Mouse (Mus musculus) forebrain, postnatal 0 days (tissue): Measurements from ENCODE around the gene Cope. TPM values are rescaled to one million over a fixed set of nuclear protein-coding genes. Genes with fewer than 3 reads are reported as not detected.

Experiments used
- ATAC-seq: fragments of 200-750 bp; cut with Nextera tagmentation; 2 replicates; pipeline ENCODE4 v1.8.0; 2017; ENCODE audit warnings: mild to moderate bottlenecking, moderate library complexity
- DNase-seq: peaks from one replicate; pipeline ENCODE4 v3.0.0-alpha.2; 2015
- H3K27ac ChIP-seq: fragments of 300-500 bp; sonication (generic); 2 replicates; pipeline ENCODE4 v1.5.1; 2014; ENCODE audit warnings: low read depth, mild to moderate bottlenecking, antibody characterized with exemption, low read length, moderate library complexity, mixed read lengths
- H3K27me3 ChIP-seq: fragments of 300-500 bp; sonication (generic); 2 replicates; pipeline ENCODE4 v1.6.1; 2014; ENCODE audit warnings: mild to moderate bottlenecking, low read length, mixed read lengths; ENCODE audit not compliant: insufficient read depth
- H3K36me3 ChIP-seq: fragments of 300-500 bp; sonication (generic); 2 replicates; pipeline ENCODE4 v1.6.1; 2014; ENCODE audit warnings: mild to moderate bottlenecking, moderate library complexity; ENCODE audit not compliant: insufficient read depth
- H3K4me1 ChIP-seq: fragments of 300-500 bp; sonication (generic); 2 replicates; pipeline ENCODE4 v1.6.1; 2014; ENCODE audit warnings: antibody characterized with exemption; ENCODE audit not compliant: insufficient read depth
- H3K4me2 ChIP-seq: fragments of 300-500 bp; sonication (generic); 2 replicates; pipeline ENCODE4 v1.6.1; 2014; ENCODE audit warnings: low read depth, mild to moderate bottlenecking, moderate library complexity
- H3K4me3 ChIP-seq: fragments of 300-500 bp; sonication (generic); 2 replicates; pipeline ENCODE4 v1.5.1; 2014; ENCODE audit warnings: low read depth, low read length, mixed read lengths
- H3K9ac ChIP-seq: fragments of 300-500 bp; sonication (generic); 2 replicates; pipeline ENCODE4 v1.6.1; 2014; ENCODE audit warnings: mild to moderate bottlenecking
- H3K9me3 ChIP-seq: fragments of 300-500 bp; sonication (generic); 2 replicates; pipeline ENCODE4 v1.6.1; 2016; ENCODE audit warnings: low read length
- CTCF ChIP-seq: sonication (generic); IDR thresholded peaks from 2 replicates; pipeline ENCODE4 v1.5.1; 2016; ENCODE audit warnings: antibody characterized with exemption, control low read depth, low read depth
- WGBS: fragments of 180-500 bp; shearing (Covaris S2); extraction: QIAGEN DNeasy Blood & Tissue Kit; methylation state at CpG from one replicate; pipeline ENCODE4 v1.1.7; 2014; 5-methylcytosine and 5-hydroxymethylcytosine counted together
- polyA plus RNA-seq: library from polyadenylated mRNA; unstranded; fragments of >200 nt; fragmentation: Nextera tagmentation; extraction: Ambion mirVana; gene quantifications from 2 replicates; pipeline ENCODE4 v1.2.1, GENCODE M21; 2015
- total RNA-seq: library from RNA; depleted of rRNA; stranded (reverse); fragments of >200 nt; gene quantifications from 2 replicates; pipeline ENCODE4 v1.2.3, GENCODE M21; 2014; rRNA removed

The Cope gene
- total RNA-seq (86.6 and 110 TPM in 2 replicates), polyA plus RNA-seq (259 and 296 TPM in 2 replicates)

- H3K9ac ChIP-seq = peak within 1 kb of the TSS; percentile 70
- no peak for TF ChIP-seq CTCF
- peak; percentile 97 for DNase-seq
- H3K27me3 ChIP-seq = no peaks in the 10 kb centered on the region
- H3K4me2 ChIP-seq = peak within 1 kb of the TSS; percentile 88
- peak within 1 kb of the TSS; percentile 76 for H3K4me3 ChIP-seq
- H3K36me3 ChIP-seq = peaks cover 47% of the 10 kb centered on the region
- H3K27ac ChIP-seq = peak within 1 kb of the TSS; percentile 58
- no peaks in the 10 kb centered on the region for H3K9me3 ChIP-seq
- peak; percentile 96 for ATAC-seq
- under 1% methylated on average over 40 of the region's 40 CpGs for WGBS
- H3K4me1 ChIP-seq = peaks cover 13% of the 10 kb centered on the region
Observed at GRCm38 (mm10) chr8:70302358-70302890, at the start of gene Cope, which contains the start of gene Ddx49. Gene Cope, plus strand, starts transcription at chr8:70302518. Gene Ddx49, minus strand, starts transcription at chr8:70302489.

DNA sequence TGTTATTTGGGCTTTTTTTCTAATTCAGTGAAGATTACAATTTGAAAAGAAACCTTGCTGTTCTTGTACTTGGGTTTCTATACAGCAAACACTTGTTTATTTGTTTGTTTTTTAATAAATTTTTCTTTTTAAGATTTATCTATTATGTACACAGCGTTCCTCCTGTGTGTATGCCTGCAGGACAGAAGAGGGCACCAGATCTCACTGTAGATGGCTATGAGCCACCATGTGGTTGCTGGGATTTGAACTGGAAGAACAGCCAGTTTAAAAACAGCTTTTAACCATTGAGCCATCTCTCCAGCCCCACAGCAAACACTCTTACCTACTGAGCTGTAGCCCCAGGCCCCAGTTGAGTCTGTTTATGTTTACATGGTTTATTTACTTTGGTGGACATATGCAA lies 47.7 kb upstream of the Cope start:
- H3K9me3 ChIP-seq = no peaks in the 10 kb centered on the region
- peaks cover 96% of the 10 kb centered on the region for H3K36me3 ChIP-seq
- H3K9ac ChIP-seq = no peak overlapping the region
- H3K4me1 ChIP-seq = no peaks in the 10 kb centered on the region
- 76% methylated on average over 1 of the region's 1 CpGs for WGBS
- DNase-seq (no peak), ATAC-seq (no peak; the same call in 1 of the 2 replicates)
- H3K27me3 ChIP-seq = no peaks in the 10 kb centered on the region
- no peak overlapping the region for H3K27ac ChIP-seq
- H3K4me2 ChIP-seq = no peak overlapping the region
- no peak overlapping the region for H3K4me3 ChIP-seq
- peak; percentile 30; the same call in 1 of the 2 replicates for TF ChIP-seq CTCF

GRCm38 (mm10) chr8:70257456-70257855 lies 44.9 kb upstream of the Cope start:
- ATAC-seq (no peak), DNase-seq (no peak)
- TF ChIP-seq CTCF = no peak
- Histone ChIP-seq H3K27ac (no peak overlapping the region), H3K4me1 (no peaks in the 10 kb centered on the region), H3K9me3 (no peaks in the 10 kb centered on the region), H3K4me2 (no peak overlapping the region), H3K36me3 (peaks cover 96% of the 10 kb centered on the region), H3K9ac (no peak overlapping the region), H3K4me3 (no peak overlapping the region), H3K27me3 (no peaks in the 10 kb centered on the region)
- WGBS = 83% methylated on average over 3 of the region's 3 CpGs

- Histone ChIP-seq H3K36me3 (peaks cover 96% of the 10 kb centered on the region), H3K9ac (no peak overlapping the region), H3K4me2 (no peak overlapping the region), H3K27me3 (no peaks in the 10 kb centered on the region), H3K9me3 (no peaks in the 10 kb centered on the region), H3K27ac (no peak overlapping the region), H3K4me3 (no peak overlapping the region), H3K4me1 (no peaks in the 10 kb centered on the region)
- TF ChIP-seq CTCF = no peak
- WGBS = 85% methylated on average over 5 of the region's 5 CpGs
- DNase-seq (no peak), ATAC-seq (no peak)
Observed at GRCm38 (mm10) chr8:70258600-70258999, 43.7 kb upstream of the Cope start.

GRCm38 (mm10) chr8:70259043-70259442 lies 43.3 kb upstream of the Cope start:
- no peak for DNase-seq
- no peak for TF ChIP-seq CTCF
- Histone ChIP-seq H3K4me1 (no peaks in the 10 kb centered on the region), H3K9me3 (no peaks in the 10 kb centered on the region), H3K9ac (no peak overlapping the region), H3K27me3 (no peaks in the 10 kb centered on the region), H3K4me2 (no peak overlapping the region), H3K27ac (no peak overlapping the region), H3K36me3 (peaks cover 96% of the 10 kb centered on the region), H3K4me3 (no peak overlapping the region)
- WGBS = 89% methylated on average over 2 of the region's 2 CpGs
- no peak for ATAC-seq

DNA sequence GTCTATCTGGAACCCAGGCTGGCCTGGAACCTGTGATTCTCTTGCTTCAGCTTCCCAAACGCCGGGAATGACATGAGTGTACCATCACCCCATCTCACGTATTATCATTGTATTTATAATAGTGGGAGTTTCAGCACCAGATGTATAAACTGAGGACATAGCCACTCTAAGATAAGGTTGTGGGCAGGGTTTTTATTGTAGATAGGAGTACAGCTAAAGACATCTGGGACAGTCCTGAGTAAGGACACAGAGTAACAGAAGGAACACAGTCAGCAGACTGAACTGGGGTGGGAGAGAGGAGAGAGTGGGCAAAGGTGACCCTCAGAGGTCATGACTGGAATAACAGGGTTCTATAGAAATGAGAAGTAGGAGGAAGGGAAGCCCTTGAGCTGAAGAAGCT lies 34.6 kb upstream of the Cope start:
- Histone ChIP-seq H3K27ac (no peak overlapping the region), H3K4me1 (no peaks in the 10 kb centered on the region), H3K27me3 (no peaks in the 10 kb centered on the region), H3K9me3 (no peaks in the 10 kb centered on the region), H3K36me3 (peaks cover 36% of the 10 kb centered on the region), H3K9ac (no peak overlapping the region), H3K4me3 (no peak overlapping the region), H3K4me2 (no peak overlapping the region)
- no peak for ATAC-seq
- 88% methylated on average over 3 of the region's 3 CpGs for WGBS
- DNase-seq = no peak
- no peak for TF ChIP-seq CTCF

GRCm38 (mm10) chr8:70268311-70268710 lies 34.0 kb upstream of the Cope start:
- no peaks in the 10 kb centered on the region for H3K27me3 ChIP-seq
- H3K9ac ChIP-seq = no peak overlapping the region
- ATAC-seq (peak; percentile 12; the same call in 1 of the 2 replicates), DNase-seq (peak; percentile 8)
- WGBS = 29% methylated on average over 5 of the region's 5 CpGs
- no peak for TF ChIP-seq CTCF
- no peaks in the 10 kb centered on the region for H3K9me3 ChIP-seq
- peaks cover 30% of the 10 kb centered on the region for H3K36me3 ChIP-seq
- no peaks in the 10 kb centered on the region for H3K4me1 ChIP-seq
- H3K27ac ChIP-seq = 0 out of 2 replicates have a peak overlapping the region, but pooled peaks have one; percentile 40
- H3K4me3 ChIP-seq = no peak overlapping the region
- no peak overlapping the region for H3K4me2 ChIP-seq
